Mouse (Mus musculus): ENCODE measurements around the gene Bdh2. TPM values are rescaled to one million over a fixed set of nuclear protein-coding genes. Genes with fewer than 3 reads are reported as not detected.

The Bdh2 gene
- 0.23 and 0.30 TPM in 2 replicates for polyA plus RNA-seq (2012; rRNA removed)

GRCm38 (mm10) chr3:135280669-135281415 lies at the start of gene Bdh2:
TSS of gene Bdh2 (plus strand) at chr3:135281221.

GRCm38 (mm10) chr3:135307411-135308259 lies 26.6 kb downstream of the Bdh2 start, which contains the start of gene Slc9b2:
TSS of gene Slc9b2 (plus strand) at chr3:135307700.

GRCm38 (mm10) chr3:135347739-135348264 lies 66.8 kb downstream of the Bdh2 start, which contains the start of gene Slc9b1:
TSS of gene Slc9b1 (plus strand) at chr3:135348029.

Other genes with a start within 250 kb of the Bdh2 start
- 27.1 and 28.5 TPM in 2 replicates for gene Cenpe, start 68.7 kb upstream of the Bdh2 start, polyA plus RNA-seq (2012; rRNA removed)
- gene Slc9b2, start 26.5 kb downstream of the Bdh2 start, polyA plus RNA-seq (2012; rRNA removed): 0.14 and 0.15 TPM in 2 replicates
- 0.03 TPM in 1 of 2 replicates, not detected in the other for gene Slc9b1, start 66.8 kb downstream of the Bdh2 start, polyA plus RNA-seq (2012; rRNA removed)
- gene Cisd2, start 142.7 kb downstream of the Bdh2 start, polyA plus RNA-seq (2012; rRNA removed): 16.7 and 18.8 TPM in 2 replicates
- gene Ube2d3, start 156.9 kb downstream of the Bdh2 start, polyA plus RNA-seq (2012; rRNA removed): 109 and 139 TPM in 2 replicates
- gene Manba, start 204.4 kb downstream of the Bdh2 start, polyA plus RNA-seq (2012; rRNA removed): 2.2 and 2.5 TPM in 2 replicates